Mouse (Mus musculus) stomach, embryonic 16.5 days (tissue): Measurements from ENCODE around the gene Topors. TPM values are rescaled to one million over a fixed set of nuclear protein-coding genes. Genes with fewer than 3 reads are reported as not detected.

ENCODE experiments used
- ATAC-seq: fragments of 200-750 bp; cut with Nextera tagmentation; 2 replicates; pipeline ENCODE4 v1.8.0; 2017; ENCODE audit warnings: moderate number of reproducible peaks, moderate TSS enrichment; ENCODE audit not compliant: insufficient read depth, low FRiP score
- H3K27ac ChIP-seq: fragments of 300-500 bp; sonication (generic); 2 replicates; pipeline ENCODE4 v1.5.1; 2014; ENCODE audit warnings: low read length
- H3K27me3 ChIP-seq: fragments of 300-500 bp; sonication (generic); 2 replicates; pipeline ENCODE4 v1.6.1; 2014; ENCODE audit warnings: low read length, control low read depth, mixed read lengths; ENCODE audit not compliant: control insufficient read depth, insufficient read depth
- H3K36me3 ChIP-seq: fragments of 300-500 bp; sonication (generic); 2 replicates; pipeline ENCODE4 v1.6.1; 2014; ENCODE audit warnings: low read length; ENCODE audit not compliant: control insufficient read depth, insufficient read depth
- H3K4me1 ChIP-seq: fragments of 300-500 bp; sonication (generic); 2 replicates; pipeline ENCODE4 v1.6.1; 2014; ENCODE audit warnings: low read length, control low read depth, mixed read lengths; ENCODE audit not compliant: control insufficient read depth, insufficient read depth
- H3K4me2 ChIP-seq: fragments of 300-500 bp; sonication (generic); 2 replicates; pipeline ENCODE4 v1.6.1; 2014; ENCODE audit warnings: low read depth, low read length, mixed read lengths
- H3K4me3 ChIP-seq: fragments of 300-500 bp; sonication (generic); replicated peaks from 2 replicates; pipeline ENCODE4 v1.5.1; 2014; ENCODE audit warnings: mild to moderate bottlenecking, low read length
- H3K9ac ChIP-seq: fragments of 300-500 bp; sonication (generic); 2 replicates; pipeline ENCODE4 v1.6.1; 2014; ENCODE audit warnings: low read length
- H3K9me3 ChIP-seq: fragments of 300-500 bp; sonication (generic); replicated peaks from 2 replicates; pipeline ENCODE4 v1.6.1; 2016; ENCODE audit warnings: low read length, control low read depth; ENCODE audit not compliant: control insufficient read depth
- WGBS: fragments of 180-500 bp; shearing (Covaris S2); extraction: QIAGEN DNeasy Blood & Tissue Kit; methylation state at CpG from one replicate; pipeline ENCODE4 v1.1.7; 2014; 5-methylcytosine and 5-hydroxymethylcytosine counted together
- polyA plus RNA-seq: library from polyadenylated mRNA; unstranded; fragments of >200 nt; fragmentation: Nextera tagmentation; extraction: Ambion mirVana; gene quantifications from 2 replicates; pipeline ENCODE4 v1.2.1, GENCODE M21; 2015

Gene Topors
- polyA plus RNA-seq, 1 experiment from 2014 or later = 32.5 TPM

DNA sequence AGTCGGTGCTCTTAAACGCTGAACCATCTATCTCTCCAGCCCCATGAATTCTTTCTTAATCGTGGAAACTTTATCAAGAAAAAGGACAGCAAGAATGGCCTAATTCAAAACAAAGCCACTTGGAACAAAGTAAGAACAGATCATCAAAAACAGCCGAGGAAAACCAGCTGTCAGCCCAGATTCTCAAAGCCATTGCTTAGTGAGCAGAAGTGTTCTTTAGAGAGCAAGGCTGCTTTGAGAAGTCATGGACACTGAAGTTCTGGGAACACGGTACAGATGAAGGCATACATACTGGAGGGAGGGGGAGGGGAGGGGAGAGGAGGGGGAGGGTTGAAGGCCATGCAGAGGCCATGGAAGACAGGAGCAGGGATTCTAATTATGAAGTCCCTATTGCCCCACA is 43.6 kb downstream of the Topors start:
- Histone ChIP-seq H3K27ac (no peak overlapping the region), H3K27me3 (no peaks in the 10 kb centered on the region), H3K9ac (no peak overlapping the region), H3K4me3 (no peak overlapping the region), H3K36me3 (no peaks in the 10 kb centered on the region), H3K4me1 (no peaks in the 10 kb centered on the region), H3K4me2 (no peak overlapping the region), H3K9me3 (no peaks in the 10 kb centered on the region)
- 42% methylated on average over 5 of the region's 5 CpGs for WGBS
- no peak for ATAC-seq

DNA sequence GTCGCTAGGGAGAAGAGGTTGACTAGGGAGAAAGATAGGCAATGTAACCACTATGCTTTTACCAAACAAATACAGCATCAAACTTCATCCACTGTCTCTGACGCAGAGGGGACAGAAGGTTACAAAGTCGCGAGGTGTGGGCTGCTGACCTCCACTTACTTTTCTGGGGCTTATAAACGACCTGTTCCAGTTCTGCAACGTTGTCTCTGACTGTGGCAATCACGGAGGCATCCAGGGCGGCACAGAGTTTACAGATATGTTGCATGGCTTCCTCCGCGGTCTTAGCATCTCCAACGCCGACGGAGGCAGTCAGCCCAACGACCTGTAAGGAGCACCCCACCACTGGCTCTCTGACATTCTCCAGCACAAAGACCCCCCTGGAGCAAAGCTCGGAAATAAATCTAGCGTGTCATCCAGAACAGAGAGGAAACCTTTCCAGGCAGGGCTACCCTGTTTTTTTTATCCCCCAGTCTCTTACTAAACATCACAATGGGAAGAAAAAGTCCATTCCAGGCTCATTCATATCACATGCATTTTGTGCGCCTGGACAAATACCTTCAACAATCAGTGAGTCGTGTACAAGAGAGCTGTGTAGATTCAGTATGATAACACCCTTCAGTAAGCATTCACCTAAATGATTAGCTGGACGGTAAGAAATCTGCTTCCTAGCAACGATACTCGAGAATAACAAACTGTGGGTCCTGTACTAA is 47.6 kb downstream of the Topors start:
- WGBS = 38% methylated on average over 21 of the region's 21 CpGs
- no peaks in the 10 kb centered on the region for H3K27me3 ChIP-seq
- ATAC-seq = no peak

DNA sequence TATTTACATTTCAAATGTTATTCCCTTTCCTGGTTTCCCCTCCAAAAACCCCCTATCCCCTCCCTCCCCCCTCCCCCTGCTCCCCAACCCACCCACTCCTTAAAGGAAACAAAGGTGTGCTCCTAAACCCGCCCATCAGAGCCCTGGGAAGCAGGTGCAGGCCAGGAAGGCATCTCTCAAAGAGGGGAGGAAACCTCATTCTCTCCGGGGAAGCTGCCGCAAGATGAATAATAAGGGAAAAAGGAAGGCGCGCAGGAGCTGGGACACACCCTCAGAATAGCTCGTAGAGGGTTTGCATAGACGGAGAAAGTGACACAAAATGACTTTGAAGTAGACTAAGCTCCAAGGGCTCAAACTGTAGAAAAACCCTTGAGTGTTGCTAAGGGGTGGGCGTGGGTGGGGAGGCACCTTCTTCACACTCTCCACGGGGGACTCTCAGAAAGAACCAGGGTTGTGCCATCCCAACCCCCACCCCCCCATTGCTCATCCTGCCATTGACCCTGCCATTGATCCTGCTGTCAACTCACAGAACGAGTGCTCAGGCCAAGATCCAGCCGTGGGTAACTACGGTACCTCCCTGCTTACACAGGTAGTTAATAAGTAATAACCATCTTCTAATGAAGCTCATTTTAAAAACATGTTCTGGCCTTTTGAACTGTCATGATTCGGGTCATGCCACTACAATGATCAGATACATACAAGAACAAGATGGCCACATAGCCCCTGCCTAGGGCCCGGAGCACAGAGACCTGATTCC is 48.5 kb downstream of the Topors start:
- Histone ChIP-seq H3K9me3 (no peaks in the 10 kb centered on the region), H3K4me3 (no peak overlapping the region), H3K27ac (no peak overlapping the region), H3K27me3 (no peaks in the 10 kb centered on the region), H3K4me1 (0 out of 2 replicates have a peak, but pooled peaks cover 5% of the 10 kb centered on the region), H3K36me3 (peaks cover 8% of the 10 kb centered on the region; the same call in 1 of the 2 replicates), H3K4me2 (0 out of 2 replicates have a peak overlapping the region, but pooled peaks have one; percentile 22), H3K9ac (no peak overlapping the region)
- 19% methylated on average over 14 of the region's 14 CpGs for WGBS
- ATAC-seq = peak; percentile 74; the same call in 1 of the 2 replicates

More for the DNA sequence above, 47.6 kb downstream of the Topors start:
- Histone ChIP-seq H3K9me3 (no peaks in the 10 kb centered on the region), H3K27ac (no peak overlapping the region), H3K4me2 (no peak overlapping the region), H3K9ac (no peak overlapping the region), H3K4me1 (0 out of 2 replicates have a peak, but pooled peaks cover 5% of the 10 kb centered on the region), H3K36me3 (0 out of 2 replicates have a peak, but pooled peaks cover under 1% of the 10 kb centered on the region), H3K4me3 (no peak overlapping the region)

DNA sequence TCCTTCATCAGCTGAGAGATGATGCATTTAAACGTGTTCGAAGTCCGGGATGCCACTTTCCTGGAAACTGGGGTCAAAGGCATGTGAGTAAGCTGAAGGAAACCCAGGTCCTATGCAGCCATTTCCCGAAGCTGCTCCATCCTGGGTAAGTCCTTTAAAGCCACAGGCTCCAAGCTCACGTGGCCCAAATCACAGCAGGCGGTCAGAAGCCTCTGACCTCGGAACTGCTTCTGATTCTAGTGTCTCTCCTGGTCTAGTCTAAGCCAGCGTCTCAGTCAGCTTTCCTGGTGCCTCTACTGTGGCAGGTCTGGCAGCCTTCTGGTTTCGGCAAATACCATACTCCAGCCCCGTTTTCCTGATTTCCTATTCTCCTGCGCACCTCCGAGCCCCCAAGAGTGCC is 49.2 kb downstream of the Topors start:
- no peak overlapping the region for H3K4me3 ChIP-seq
- H3K9ac ChIP-seq = no peak overlapping the region
- 20% methylated on average over 12 of the region's 12 CpGs for WGBS
- peaks cover 8% of the 10 kb centered on the region; the same call in 1 of the 2 replicates for H3K36me3 ChIP-seq
- no peaks in the 10 kb centered on the region for H3K9me3 ChIP-seq
- peak overlapping the region; percentile 22; the same call in 1 of the 2 replicates for H3K4me2 ChIP-seq
- 0 out of 2 replicates have a peak, but pooled peaks cover 5% of the 10 kb centered on the region for H3K4me1 ChIP-seq
- no peak overlapping the region for H3K27ac ChIP-seq
- H3K27me3 ChIP-seq = no peaks in the 10 kb centered on the region
- no peak for ATAC-seq

DNA sequence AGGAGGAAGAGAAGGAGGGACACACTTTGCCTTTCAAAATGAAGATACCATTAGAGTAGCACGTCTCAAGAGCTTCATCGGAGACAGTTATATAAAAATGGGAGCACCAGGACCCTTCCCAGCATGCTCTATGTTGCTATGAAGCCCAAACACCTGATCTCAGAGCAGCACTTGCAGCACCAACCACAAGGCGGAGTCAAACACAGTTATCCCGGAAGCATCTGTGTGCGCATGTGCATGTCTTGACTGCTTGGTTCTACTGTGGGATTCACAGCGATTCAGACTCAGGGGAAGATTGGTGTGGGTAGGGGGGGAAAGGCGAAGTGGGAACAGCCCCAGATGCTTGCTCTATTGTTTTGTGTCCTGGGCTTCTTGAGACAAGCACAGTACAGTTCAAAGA is 51.3 kb downstream of the Topors start:
- peaks cover 8% of the 10 kb centered on the region; the same call in 1 of the 2 replicates for H3K36me3 ChIP-seq
- no peaks in the 10 kb centered on the region for H3K27me3 ChIP-seq
- WGBS = 71% methylated on average over 7 of the region's 7 CpGs
- no peak overlapping the region for H3K9ac ChIP-seq
- no peaks in the 10 kb centered on the region for H3K9me3 ChIP-seq
- no peak overlapping the region for H3K27ac ChIP-seq
- H3K4me1 ChIP-seq = 0 out of 2 replicates have a peak, but pooled peaks cover 5% of the 10 kb centered on the region
- 0 out of 2 replicates have a peak, but pooled peaks have one; percentile 21 for ATAC-seq
- H3K4me3 ChIP-seq = no peak overlapping the region
- H3K4me2 ChIP-seq = no peak overlapping the region

DNA sequence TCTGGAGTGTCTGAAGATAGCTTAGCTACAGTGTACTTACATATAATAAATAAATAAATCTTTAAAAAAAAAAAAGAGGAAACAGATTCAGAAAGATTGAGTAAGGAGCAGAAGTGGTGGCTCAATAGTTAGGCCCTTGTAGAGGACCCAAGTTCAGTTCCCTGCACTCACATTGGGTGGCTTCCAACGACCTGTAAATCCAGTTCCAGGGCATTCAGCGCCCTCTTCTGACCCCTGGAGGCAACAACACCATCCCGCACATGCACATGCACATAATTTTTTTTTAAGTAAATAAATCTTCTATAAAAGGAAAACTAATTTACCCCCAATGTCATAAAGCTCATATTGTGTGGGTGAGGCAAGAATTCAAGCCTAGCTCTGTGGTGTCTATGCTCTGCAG is 51.7 kb downstream of the Topors start:
- no peak for ATAC-seq
- WGBS = 56% methylated on average over 3 of the region's 3 CpGs

DNA sequence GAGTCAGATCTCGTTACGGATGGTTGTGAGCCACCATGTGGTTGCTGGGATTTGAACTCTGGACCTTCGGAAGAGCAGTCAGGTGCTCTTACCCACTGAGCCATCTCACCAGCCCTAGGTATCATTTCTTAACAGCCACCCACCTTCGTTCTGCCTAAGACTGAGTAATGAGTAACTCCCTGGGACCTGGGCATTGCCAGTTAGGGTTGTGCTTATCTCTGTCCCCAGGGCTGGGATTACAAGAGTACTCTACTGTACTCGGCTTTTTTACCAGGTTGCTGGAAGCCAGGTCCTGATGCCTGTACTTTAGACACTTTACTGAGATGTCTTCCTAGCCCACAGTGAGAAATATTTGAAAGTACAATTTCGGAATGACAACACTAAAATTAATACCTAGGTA is 57.5 kb downstream of the Topors start:
- Histone ChIP-seq H3K36me3 (peaks cover 10% of the 10 kb centered on the region), H3K4me1 (no peaks in the 10 kb centered on the region), H3K9ac (no peak overlapping the region), H3K9me3 (no peaks in the 10 kb centered on the region), H3K27me3 (no peaks in the 10 kb centered on the region), H3K4me3 (no peak overlapping the region), H3K27ac (no peak overlapping the region), H3K4me2 (no peak overlapping the region)
- ATAC-seq = no peak
- WGBS = 87% methylated on average over 4 of the region's 6 CpGs

More for the DNA sequence above, 51.7 kb downstream of the Topors start:
- Histone ChIP-seq H3K36me3 (peaks cover 8% of the 10 kb centered on the region; the same call in 1 of the 2 replicates), H3K4me3 (no peak overlapping the region), H3K4me1 (0 out of 2 replicates have a peak, but pooled peaks cover 5% of the 10 kb centered on the region), H3K27ac (no peak overlapping the region), H3K9me3 (no peaks in the 10 kb centered on the region), H3K4me2 (no peak overlapping the region), H3K9ac (no peak overlapping the region), H3K27me3 (no peaks in the 10 kb centered on the region)
